ENCODE assay signal across 8 mouse cellular contexts in the genomic region with DNA sequence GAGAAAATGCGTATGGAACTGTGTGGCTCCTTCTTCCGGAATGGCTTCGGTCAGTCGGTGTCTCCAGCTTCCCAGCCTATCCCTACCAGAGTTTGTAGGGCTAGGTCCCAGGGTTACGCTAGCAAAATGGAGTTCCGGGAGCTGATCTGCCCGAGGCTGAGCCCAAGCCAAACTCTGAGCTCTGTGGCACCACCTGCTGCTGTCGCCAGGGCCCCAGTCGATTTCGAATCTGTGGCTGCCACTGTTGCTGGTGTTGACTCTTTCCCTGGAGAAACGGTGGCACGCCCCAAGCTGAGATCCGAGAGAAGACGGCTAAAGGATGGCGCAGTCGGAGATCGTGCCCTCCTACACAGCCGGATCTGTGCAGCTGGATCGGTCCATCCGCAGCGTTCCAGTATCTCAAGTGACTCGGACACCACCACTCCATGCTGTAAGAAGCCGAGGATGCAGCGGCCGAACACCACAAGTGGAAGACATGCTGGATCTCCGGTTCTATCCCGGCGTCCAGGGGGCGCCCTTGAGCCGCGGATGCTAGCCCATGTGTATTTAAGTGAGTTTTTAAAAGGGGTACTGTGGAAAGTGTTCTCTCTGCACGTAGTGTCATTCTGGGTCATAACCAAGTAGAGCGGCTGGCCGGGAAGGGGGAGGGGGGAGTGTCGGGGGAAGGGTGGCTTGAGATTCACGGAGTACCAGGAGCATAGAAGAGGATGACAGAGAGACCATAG. TPM values are rescaled to one million over a fixed set of nuclear protein-coding genes. Genes with fewer than 3 reads are reported as not detected.
DNase-seq lines count a peak whose midpoint lies in the region; ATAC-seq lines count a peak whose summit lies in the region.

No protein-coding gene starts in this region.

- peaks cover 2% of the 10 kb centered on the region; the same call in 1 of the 2 replicates for H3K27me3 ChIP-seq in hindbrain, embryonic 16.5 days (replicated peaks; ENCODE audit: control insufficient read depth, insufficient read depth, low read length)

- ATAC-seq in hindbrain, embryonic 16.5 days, result peak; percentile 65; the same call in 1 of the 2 replicates

- DNase-seq in R1 (ENCODE audit: low read depth, low spot score), result peak; percentile 92
- DNase-seq in cerebellum, postnatal 36 days, result peak; percentile 81 to 83
- DNase-seq in gastrocnemius, adult 18-20 months (ENCODE audit: low spot score), result peak; percentile 83
- DNase-seq in left cerebral cortex, adult 18-20 months (ENCODE audit: low spot score in 2 of 2), result peak; percentile 79 to 80
- DNase-seq in right cerebral cortex, adult 2 months (ENCODE audit: low spot score in 2 of 2), result peak; percentile 80 to 91
- DNase-seq in urinary bladder, postnatal 14 days (ENCODE audit: low spot score), result peak; percentile 89

- no peaks in the 10 kb centered on the region for H3K36me3 ChIP-seq in hindbrain, embryonic 16.5 days (ENCODE audit: control insufficient read depth, insufficient read depth, low read length)
- no peaks in the 10 kb centered on the region for H3K36me3 ChIP-seq in macrophage (ENCODE audit: inconsistent target)

- no peaks in the 10 kb centered on the region; the same call in 1 of the 2 replicates for H3K4me1 ChIP-seq in hindbrain, embryonic 16.5 days (ENCODE audit: control insufficient read depth, insufficient read depth, low read depth, low read length)

- H3K9ac ChIP-seq in hindbrain, embryonic 16.5 days (ENCODE audit: low read depth, low read length), result peak overlapping the region; percentile 59

- peak overlapping the region; percentile 45 for H3K4me3 ChIP-seq in hindbrain, embryonic 16.5 days (ENCODE audit: low read length)
- peak overlapping the region; percentile 41 for H3K4me3 ChIP-seq in macrophage (ENCODE audit: inconsistent target)

- H3K9me3 ChIP-seq in hindbrain, embryonic 16.5 days (ENCODE audit: control insufficient read depth, low read length), result no peaks in the 10 kb centered on the region

- peak overlapping the region; percentile 74 for H3K4me2 ChIP-seq in hindbrain, embryonic 16.5 days (ENCODE audit: low read length)

- 2% methylated on average over 36 of the region's 36 CpGs for WGBS in hindbrain, embryonic 16.5 days
- WGBS in macrophage (ENCODE audit: missing documents), result 3% methylated on average over 36 of the region's 36 CpGs

- no peaks in the 10 kb centered on the region for H3K79me2 ChIP-seq in macrophage (ENCODE audit: inconsistent target)

- H3K27ac ChIP-seq in hindbrain, embryonic 16.5 days (ENCODE audit: low read depth, low read length), result no peak overlapping the region
- H3K27ac ChIP-seq in macrophage, result peak overlapping the region; percentile 57

RNA-seq across cellular contexts. Expression of gene Fam167b, which starts 6.7 kb away (rescaled TPM):
- not detected for total RNA-seq in gastrocnemius, adult 18-20 months (2021)
- polyA plus RNA-seq in hindbrain, embryonic 16.5 days (2015; fragmentation: Nextera tagmentation; extraction: Ambion mirVana), result 0.35 and 0.58 TPM in 2 replicates
- under 1 TPM in 1 of 2 experiments, not detected in 1; 0.46 TPM for total RNA-seq in left cerebral cortex, adult 18-20 months (2021)
- total RNA-seq in macrophage (2018; cell fraction: chromatin; rRNA removed), result not detected
- under 1 TPM in 9 of 26 experiments, not detected in 17; 0.14 to 0.44 (median 0.32) TPM for total RNA-seq in macrophage (2018; cell fraction: cytosol; rRNA removed)
- total RNA-seq in macrophage (2018; cell fraction: nucleus; rRNA removed), result not detected
- not detected in 3 replicates for polyA plus RNA-seq in macrophage (2018)

RNA-seq across cellular contexts. Expression of gene Lck, which starts 11.6 kb away (rescaled TPM):
- total RNA-seq in gastrocnemius, adult 18-20 months (2021), result not detected
- 13.5 and 13.9 TPM in 2 replicates for polyA plus RNA-seq in hindbrain, embryonic 16.5 days (2015; fragmentation: Nextera tagmentation; extraction: Ambion mirVana)
- total RNA-seq in left cerebral cortex, adult 18-20 months (2021), result 1 to 10 TPM; 1.2 to 4.4 TPM
- 10 to 100 TPM in 1 of 26 experiments, 1 to 10 TPM in 3, under 1 TPM in 1, not detected in 21; 0.67 to 22.7 (median 1.9) TPM for total RNA-seq in macrophage (2018; cell fraction: chromatin; rRNA removed)
- 1 to 10 TPM in 1 of 26 experiments, under 1 TPM in 23, not detected in 2; 0.06 to 5.4 (median 0.35) TPM for total RNA-seq in macrophage (2018; cell fraction: cytosol; rRNA removed)
- total RNA-seq in macrophage (2018; cell fraction: nucleus; rRNA removed), result 10 to 100 TPM in 1 of 26 experiments, 1 to 10 TPM in 3, under 1 TPM in 8, not detected in 14; 0.27 to 16.4 (median 0.71) TPM
- 0.19 to 0.57 TPM (median 0.27 TPM) in 3 replicates for polyA plus RNA-seq in macrophage (2018)

RNA-seq across cellular contexts. Expression of gene Eif3i, which starts 15.4 kb away (rescaled TPM):
- 100 to 1,000 TPM; 132 to 136 TPM for total RNA-seq in gastrocnemius, adult 18-20 months (2021)
- 216 and 223 TPM in 2 replicates for polyA plus RNA-seq in hindbrain, embryonic 16.5 days (2015; fragmentation: Nextera tagmentation; extraction: Ambion mirVana)
- total RNA-seq in left cerebral cortex, adult 18-20 months (2021), result 100 to 1,000 TPM; 124 to 128 TPM
- 10 to 100 TPM; 14.7 to 49.4 (median 32.1) TPM for total RNA-seq in macrophage (2018; cell fraction: chromatin; rRNA removed)
- total RNA-seq in macrophage (2018; cell fraction: cytosol; rRNA removed), result 10 to 100 TPM; 54.3 to 99.6 (median 73.5) TPM
- 10 to 100 TPM; 13.4 to 52.6 (median 23.5) TPM for total RNA-seq in macrophage (2018; cell fraction: nucleus; rRNA removed)
- polyA plus RNA-seq in macrophage (2018), result 58.7 to 140 TPM (median 87.3 TPM) in 3 replicates

RNA-seq across cellular contexts. Expression of gene Tmem234, which starts 15.4 kb away (rescaled TPM):
- 10 to 100 TPM; 28.8 to 32.9 TPM for total RNA-seq in gastrocnemius, adult 18-20 months (2021)
- polyA plus RNA-seq in hindbrain, embryonic 16.5 days (2015; fragmentation: Nextera tagmentation; extraction: Ambion mirVana), result 185 and 190 TPM in 2 replicates
- 10 to 100 TPM; 89.2 to 90.1 TPM for total RNA-seq in left cerebral cortex, adult 18-20 months (2021)
- 100 to 1,000 TPM in 25 of 26 experiments, 10 to 100 TPM in 1; 95.8 to 254 (median 178) TPM for total RNA-seq in macrophage (2018; cell fraction: chromatin; rRNA removed)
- total RNA-seq in macrophage (2018; cell fraction: cytosol; rRNA removed), result 100 to 1,000 TPM in 24 of 26 experiments, 10 to 100 TPM in 2; 91.8 to 141 (median 126) TPM
- total RNA-seq in macrophage (2018; cell fraction: nucleus; rRNA removed), result 100 to 1,000 TPM in 20 of 26 experiments, 10 to 100 TPM in 6; 81.0 to 181 (median 117) TPM
- polyA plus RNA-seq in macrophage (2018), result 91.3 to 152 TPM (median 129 TPM) in 3 replicates

RNA-seq across cellular contexts. Expression of gene Dcdc2b, which starts 29.0 kb away (rescaled TPM):
- under 1 TPM; 0.71 to 0.84 TPM for total RNA-seq in gastrocnemius, adult 18-20 months (2021)
- polyA plus RNA-seq in hindbrain, embryonic 16.5 days (2015; fragmentation: Nextera tagmentation; extraction: Ambion mirVana), result 2.1 and 3.9 TPM in 2 replicates
- 1 to 10 TPM; 4.1 to 4.5 TPM for total RNA-seq in left cerebral cortex, adult 18-20 months (2021)
- total RNA-seq in macrophage (2018; cell fraction: chromatin; rRNA removed), result 10 to 100 TPM in 4 of 26 experiments, 1 to 10 TPM in 17, not detected in 5; 1.3 to 16.5 (median 5.5) TPM
- total RNA-seq in macrophage (2018; cell fraction: cytosol; rRNA removed), result 1 to 10 TPM in 2 of 26 experiments, under 1 TPM in 14, not detected in 10; 0.19 to 1.4 (median 0.62) TPM
- total RNA-seq in macrophage (2018; cell fraction: nucleus; rRNA removed), result 10 to 100 TPM in 1 of 26 experiments, 1 to 10 TPM in 18, not detected in 7; 1.1 to 15.7 (median 3.5) TPM
- polyA plus RNA-seq in macrophage (2018), result 0.47 to 0.77 TPM in 2 of 3 replicates, not detected in the other
